8 mouse cellular contexts compared by ENCODE assay signal in genomic region chr7:3646188-3646587, GRCm38 (mm10). TPM values are rescaled to one million over a fixed set of nuclear protein-coding genes. Genes with fewer than 3 reads are reported as not detected.
DNase-seq lines count a peak whose midpoint lies in the region; ATAC-seq and TF ChIP-seq lines count a peak whose summit lies in the region.

No protein-coding gene starts in this region.

- peak overlapping the region; percentile 96 for H3K9ac ChIP-seq in hindbrain, embryonic 16.5 days (ENCODE audit: low read depth, low read length)
- peak overlapping the region; percentile 96 for H3K9ac ChIP-seq in midbrain, postnatal 0 days (replicated peaks; ENCODE audit: low read length, poor library complexity, severe bottlenecking)

- no peak for ATAC-seq in hindbrain, embryonic 16.5 days
- no peak for ATAC-seq in midbrain, postnatal 0 days (ENCODE audit: low FRiP score)

- no peak for TF ChIP-seq CTCF in left cerebral cortex, adult 2 months (IDR thresholded peaks at IDR 0.05)
- TF ChIP-seq CTCF in midbrain, postnatal 0 days (IDR thresholded peaks at IDR 0.05): no peak

- no peak for DNase-seq in left cerebral cortex, adult 2 months (ENCODE audit: extremely low spot score in 1 of 2, low spot score in 2 of 2)
- DNase-seq in left cerebral cortex, postnatal 25 days (ENCODE audit: low spot score in 2 of 2): no peak
- DNase-seq in c-Kit-positive CD71-positive TER-119-positive erythroid progenitor cells, embryonic 14.5 days (ENCODE audit: low spot score): peak; percentile 13
- no peak for DNase-seq in midbrain, postnatal 0 days (ENCODE audit: low spot score)
- DNase-seq in adrenal gland, adult 8-10 months: no peak
- no peak for DNase-seq in gastrocnemius, adult 18-20 months (ENCODE audit: low spot score)
- DNase-seq in adrenal gland, postnatal 36 days: no peak

- H3K27ac ChIP-seq in left cerebral cortex, adult 2 months: no peak overlapping the region
- no peak overlapping the region for H3K27ac ChIP-seq in hindbrain, embryonic 16.5 days (ENCODE audit: low read depth, low read length)
- peak overlapping the region; percentile 94 for H3K27ac ChIP-seq in midbrain, postnatal 0 days (ENCODE audit: low read depth, low read length)

- H3K36me3 ChIP-seq in hindbrain, embryonic 16.5 days (ENCODE audit: control insufficient read depth, insufficient read depth, low read length): peaks cover 13% of the 10 kb centered on the region
- H3K36me3 ChIP-seq in midbrain, postnatal 0 days (ENCODE audit: insufficient read depth, low read length): peaks cover 11% of the 10 kb centered on the region

- intact Hi-C loops in left cerebral cortex, adult 2 months (cut with DNase I): loop anchor here (1.0 to 10.0 kb wide), 3 partner anchors 19 to 1419 kb away; partner anchors contain the start of genes Leng1 and U2af2
- intact Hi-C loops in left cerebral cortex, postnatal 25 days (cut with DNase I): no loop called here

- 23% methylated on average over 9 of the region's 9 CpGs for WGBS in hindbrain, embryonic 16.5 days
- WGBS in midbrain, postnatal 0 days: 19% methylated on average over 9 of the region's 9 CpGs

- H3K4me2 ChIP-seq in hindbrain, embryonic 16.5 days (ENCODE audit: low read length): peak overlapping the region; percentile 89
- peak overlapping the region; percentile 86 for H3K4me2 ChIP-seq in midbrain, postnatal 0 days (ENCODE audit: low read depth, low read length, poor library complexity, severe bottlenecking)

- H3K9me3 ChIP-seq in hindbrain, embryonic 16.5 days (ENCODE audit: control insufficient read depth, low read length): no peaks in the 10 kb centered on the region
- no peaks in the 10 kb centered on the region for H3K9me3 ChIP-seq in midbrain, postnatal 0 days (ENCODE audit: low read length)

- peak overlapping the region; percentile 79 for H3K4me3 ChIP-seq in left cerebral cortex, adult 2 months
- peak overlapping the region; percentile 92 for H3K4me3 ChIP-seq in hindbrain, embryonic 16.5 days (ENCODE audit: low read length)
- H3K4me3 ChIP-seq in midbrain, postnatal 0 days (ENCODE audit: low read depth, low read length): peak overlapping the region; percentile 93

- H3K27me3 ChIP-seq in hindbrain, embryonic 16.5 days (replicated peaks; ENCODE audit: control insufficient read depth, insufficient read depth, low read length): no peaks in the 10 kb centered on the region
- H3K27me3 ChIP-seq in midbrain, postnatal 0 days (ENCODE audit: insufficient read depth, low read length): no peaks in the 10 kb centered on the region

- peaks cover 33% of the 10 kb centered on the region for H3K4me1 ChIP-seq in hindbrain, embryonic 16.5 days (ENCODE audit: control insufficient read depth, insufficient read depth, low read depth, low read length)
- H3K4me1 ChIP-seq in midbrain, postnatal 0 days (ENCODE audit: insufficient read depth, low read length): peaks cover 13% of the 10 kb centered on the region

RNA-seq across cellular contexts. Expression of gene Cnot3, which starts 1.1 kb away (rescaled TPM):
- total RNA-seq in left cerebral cortex, adult 2 months (2021): 10 to 100 TPM; 52.4 to 54.3 TPM
- 10 to 100 TPM; 53.1 to 58.1 TPM for total RNA-seq in left cerebral cortex, postnatal 25 days (2021)
- polyA plus RNA-seq in hindbrain, embryonic 16.5 days (2015; fragmentation: Nextera tagmentation; extraction: Ambion mirVana): 30.0 and 43.1 TPM in 2 replicates
- total RNA-seq in midbrain, postnatal 0 days (2014; rRNA removed): 15.1 and 23.3 TPM in 2 replicates
- 27.1 and 32.6 TPM in 2 replicates for polyA plus RNA-seq in midbrain, postnatal 0 days (2015; fragmentation: Nextera tagmentation; extraction: Ambion mirVana)
- total RNA-seq in adrenal gland, adult 8-10 months (2022): 10 to 100 TPM; 48.3 to 83.2 (median 60.9) TPM
- 10 to 100 TPM; 16.3 to 18.5 TPM for total RNA-seq in gastrocnemius, adult 18-20 months (2021)
- 10 to 100 TPM; 47.5 to 47.6 TPM for total RNA-seq in adrenal gland, postnatal 36 days (2021)

RNA-seq across cellular contexts. Expression of gene Prpf31, which starts 16.4 kb away (rescaled TPM):
- total RNA-seq in left cerebral cortex, adult 2 months (2021): 10 to 100 TPM; 47.1 to 56.9 TPM
- total RNA-seq in left cerebral cortex, postnatal 25 days (2021): 10 to 100 TPM; 45.4 to 46.2 TPM
- 84.2 and 88.8 TPM in 2 replicates for polyA plus RNA-seq in hindbrain, embryonic 16.5 days (2015; fragmentation: Nextera tagmentation; extraction: Ambion mirVana)
- total RNA-seq in midbrain, postnatal 0 days (2014; rRNA removed): 58.6 and 58.9 TPM in 2 replicates
- 66.0 and 73.8 TPM in 2 replicates for polyA plus RNA-seq in midbrain, postnatal 0 days (2015; fragmentation: Nextera tagmentation; extraction: Ambion mirVana)
- total RNA-seq in adrenal gland, adult 8-10 months (2022): 10 to 100 TPM; 38.9 to 57.0 (median 49.1) TPM
- total RNA-seq in gastrocnemius, adult 18-20 months (2021): 10 to 100 TPM; 21.9 to 22.1 TPM
- total RNA-seq in adrenal gland, postnatal 36 days (2021): 10 to 100 TPM; 44.8 to 49.5 TPM

RNA-seq across cellular contexts. Expression of gene Tfpt, which starts 16.5 kb away (rescaled TPM):
- 10 to 100 TPM; 34.7 to 41.0 TPM for total RNA-seq in left cerebral cortex, adult 2 months (2021)
- 10 to 100 TPM; 40.6 to 45.0 TPM for total RNA-seq in left cerebral cortex, postnatal 25 days (2021)
- polyA plus RNA-seq in hindbrain, embryonic 16.5 days (2015; fragmentation: Nextera tagmentation; extraction: Ambion mirVana): 36.3 and 39.6 TPM in 2 replicates
- 19.7 and 30.7 TPM in 2 replicates for total RNA-seq in midbrain, postnatal 0 days (2014; rRNA removed)
- 33.5 and 35.6 TPM in 2 replicates for polyA plus RNA-seq in midbrain, postnatal 0 days (2015; fragmentation: Nextera tagmentation; extraction: Ambion mirVana)
- total RNA-seq in adrenal gland, adult 8-10 months (2022): 10 to 100 TPM; 23.1 to 31.3 (median 24.9) TPM
- total RNA-seq in gastrocnemius, adult 18-20 months (2021): 10 to 100 TPM; 14.9 to 16.0 TPM
- total RNA-seq in adrenal gland, postnatal 36 days (2021): 10 to 100 TPM; 26.3 to 29.6 TPM

RNA-seq across cellular contexts. Expression of gene Leng1, which starts 19.5 kb away (rescaled TPM):
- total RNA-seq in left cerebral cortex, adult 2 months (2021): 1 to 10 TPM; 5.4 to 6.1 TPM
- 1 to 10 TPM; 5.0 to 5.7 TPM for total RNA-seq in left cerebral cortex, postnatal 25 days (2021)
- 13.2 and 13.4 TPM in 2 replicates for polyA plus RNA-seq in hindbrain, embryonic 16.5 days (2015; fragmentation: Nextera tagmentation; extraction: Ambion mirVana)
- total RNA-seq in midbrain, postnatal 0 days (2014; rRNA removed): 5.2 and 7.2 TPM in 2 replicates
- 11.2 and 12.1 TPM in 2 replicates for polyA plus RNA-seq in midbrain, postnatal 0 days (2015; fragmentation: Nextera tagmentation; extraction: Ambion mirVana)
- total RNA-seq in adrenal gland, adult 8-10 months (2022): 10 to 100 TPM in 3 of 4 experiments, 1 to 10 TPM in 1; 9.6 to 14.1 (median 11.2) TPM
- 1 to 10 TPM; 4.6 to 5.6 TPM for total RNA-seq in gastrocnemius, adult 18-20 months (2021)
- total RNA-seq in adrenal gland, postnatal 36 days (2021): 10 to 100 TPM; 14.0 to 15.0 TPM

RNA-seq across cellular contexts. Expression of gene Ndufa3, which starts 29.0 kb away (rescaled TPM):
- 100 to 1,000 TPM; 490 to 497 TPM for total RNA-seq in left cerebral cortex, adult 2 months (2021)
- 100 to 1,000 TPM; 542 to 549 TPM for total RNA-seq in left cerebral cortex, postnatal 25 days (2021)
- 461 and 526 TPM in 2 replicates for polyA plus RNA-seq in hindbrain, embryonic 16.5 days (2015; fragmentation: Nextera tagmentation; extraction: Ambion mirVana)
- 340 and 373 TPM in 2 replicates for total RNA-seq in midbrain, postnatal 0 days (2014; rRNA removed)
- 556 and 624 TPM in 2 replicates for polyA plus RNA-seq in midbrain, postnatal 0 days (2015; fragmentation: Nextera tagmentation; extraction: Ambion mirVana)
- total RNA-seq in adrenal gland, adult 8-10 months (2022): 100 to 1,000 TPM; 561 to 701 (median 624) TPM
- 1,000 to 10,000 TPM; 1,020 to 1,031 TPM for total RNA-seq in gastrocnemius, adult 18-20 months (2021)
- total RNA-seq in adrenal gland, postnatal 36 days (2021): 100 to 1,000 TPM; 710 to 713 TPM
